Mouse (Mus musculus) mouse embryonic stem cell (cell line): ENCODE measurements around the gene Tmem56.

Experiments used
- in situ Hi-C, 2 experiments: fragments of 300-500 bp; cut with MboI; formaldehyde crosslinking; loops; 1 replicate in 1 of 2; 3 replicates in 1 of 2; pipeline ENCODE4 v1.14.3; 2019 to 2020; ENCODE audit warnings: low sequenced_read_pairs in 2 of 2, low pct_unique_long_range_greater_than_20kb in 1 of 2, mixed read lengths in 1 of 2; ENCODE audit not compliant: unreplicated experiment in 1 of 2

The Tmem56 gene

DNA sequence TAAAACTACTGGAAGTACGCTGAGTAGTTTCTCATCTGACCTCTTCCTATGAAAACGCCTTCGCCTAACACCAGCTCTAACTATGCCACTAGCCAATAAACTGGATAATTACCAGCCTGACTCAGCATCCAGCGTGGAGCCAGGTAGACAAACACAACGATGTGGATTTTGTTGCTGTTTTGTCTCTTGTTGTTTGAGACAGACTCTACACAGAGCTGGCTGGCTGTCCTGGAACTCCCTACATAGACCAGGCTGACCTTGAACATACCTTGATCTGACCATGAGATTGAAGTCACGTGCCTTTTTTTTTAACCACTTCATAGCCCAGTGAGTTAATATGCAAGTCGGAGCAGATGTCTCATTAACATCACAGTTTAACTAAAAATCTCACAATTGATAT, 27.4 kb downstream of the Tmem56 start:
- in situ Hi-C loops, result no loop called here

DNA sequence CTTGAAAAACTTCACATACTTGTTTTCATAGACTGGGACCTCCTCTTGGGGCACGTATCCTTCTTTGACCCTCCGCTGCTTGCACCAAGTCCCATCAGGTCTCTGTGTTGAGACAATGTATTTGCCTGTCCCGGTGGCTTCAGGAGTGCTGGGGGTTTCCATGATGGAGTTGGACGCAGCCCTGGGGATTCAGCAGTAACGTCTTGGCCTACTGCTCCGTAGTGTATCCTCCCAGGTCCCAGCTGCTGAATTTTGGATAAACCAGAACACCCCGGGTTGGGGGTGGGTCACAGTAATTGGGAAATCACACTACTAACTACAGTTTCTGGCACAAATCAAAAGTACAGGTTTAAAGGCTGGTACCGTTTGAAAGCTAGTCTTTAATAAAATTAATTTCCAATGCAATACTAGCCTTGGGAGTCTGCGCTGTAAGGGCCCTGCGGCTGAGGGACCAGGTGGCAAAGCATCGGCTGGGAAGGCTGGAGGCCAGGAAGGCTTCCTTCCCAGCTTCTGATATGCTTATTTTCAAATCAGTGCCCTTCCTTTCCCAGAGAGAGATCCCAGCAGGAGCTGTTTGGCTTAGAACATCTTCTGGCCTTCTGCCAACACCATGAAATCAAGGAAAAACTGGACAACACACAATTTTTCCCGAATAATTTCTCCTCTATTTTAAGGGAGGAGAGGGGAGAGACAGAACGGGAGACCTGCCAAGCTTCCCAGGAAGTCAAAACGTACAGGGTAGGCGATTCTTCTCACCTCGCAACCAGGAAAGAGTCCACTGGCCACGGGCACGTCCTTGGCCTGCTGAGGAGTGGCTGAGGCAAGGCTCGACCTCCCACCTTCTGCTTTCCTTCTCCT, 32.1 kb downstream of the Tmem56 start:
- in situ Hi-C loops, result no loop called here

DNA sequence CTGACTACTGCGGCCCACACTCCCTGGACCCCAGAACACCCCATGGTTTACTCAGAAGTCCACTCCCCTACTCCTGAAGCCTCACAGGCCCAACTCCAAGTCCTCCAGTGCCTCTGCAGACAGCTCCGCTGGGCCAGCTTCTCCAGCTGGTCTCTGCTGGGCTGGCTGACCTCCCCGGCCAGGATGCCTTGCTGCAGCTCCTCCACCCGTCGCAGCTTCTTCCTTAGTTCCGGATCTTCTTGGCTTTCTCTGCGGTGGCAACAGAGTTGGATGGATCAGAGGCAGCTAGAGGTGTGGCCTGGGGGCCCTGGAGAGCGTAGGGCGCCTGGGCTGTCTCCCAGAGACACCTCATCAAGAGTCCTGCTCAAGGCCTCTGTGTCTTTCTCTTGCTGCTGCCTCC, 32.9 kb downstream of the Tmem56 start:
- in situ Hi-C loops, result no loop called here

DNA sequence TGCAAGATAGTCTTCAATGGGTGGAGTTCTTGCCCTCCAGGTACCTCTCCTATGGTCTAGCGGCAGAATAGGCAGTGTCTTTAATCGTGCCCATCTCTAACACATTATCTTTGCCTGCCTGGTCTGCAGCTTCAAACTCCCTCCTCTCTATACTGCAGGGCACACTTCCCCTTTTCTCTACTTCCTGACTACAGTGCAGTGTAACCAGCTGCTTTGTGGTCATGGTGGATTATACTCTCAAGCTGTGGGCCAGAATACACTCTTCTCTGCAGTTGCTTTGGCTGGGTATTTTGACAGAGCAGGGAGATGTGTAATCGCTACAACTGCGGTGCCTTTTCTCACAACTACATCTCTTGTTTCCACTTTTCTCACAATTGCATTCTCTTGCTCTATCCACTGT, 40.0 kb downstream of the Tmem56 start:
- in situ Hi-C loops, result no loop called here

DNA sequence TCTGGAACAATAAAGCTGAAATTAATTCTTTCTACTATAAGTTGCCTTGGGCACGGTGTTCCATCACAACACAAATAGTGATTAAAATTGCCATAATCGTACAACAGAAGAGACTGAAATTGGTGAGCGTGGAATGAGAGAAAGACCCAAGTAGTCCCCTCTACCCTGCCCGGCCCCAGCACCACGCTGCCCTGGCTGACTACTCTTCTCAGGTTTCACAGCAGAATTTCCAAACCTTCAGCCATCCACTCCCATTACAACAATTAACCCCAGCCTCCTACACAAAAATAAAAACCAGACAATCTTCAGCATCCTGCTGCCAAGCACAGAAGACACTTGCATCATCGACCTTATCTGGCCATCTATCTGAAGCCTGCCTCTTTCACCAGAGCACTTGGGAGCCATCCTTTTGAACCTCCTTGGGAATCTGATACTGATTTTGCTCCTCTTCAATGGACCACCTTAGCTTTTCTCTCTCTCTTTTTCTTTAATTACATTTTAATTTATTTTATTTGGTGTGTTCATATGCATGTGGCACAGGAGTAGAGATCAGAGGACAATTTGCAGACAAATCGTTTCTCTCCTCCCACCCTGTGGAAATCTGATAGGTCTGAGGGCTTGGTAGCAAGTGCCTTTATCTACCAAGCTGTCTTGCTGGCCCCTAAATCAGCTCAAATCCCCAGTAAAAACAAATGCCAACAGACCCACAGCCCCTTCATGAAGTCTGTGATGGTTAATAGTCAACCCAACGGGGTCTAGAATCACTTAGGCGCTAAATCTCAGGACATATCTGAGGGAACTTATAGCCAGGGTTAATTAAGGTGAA, 40.6 kb downstream of the Tmem56 start:
- in situ Hi-C loops, result no loop called here

DNA sequence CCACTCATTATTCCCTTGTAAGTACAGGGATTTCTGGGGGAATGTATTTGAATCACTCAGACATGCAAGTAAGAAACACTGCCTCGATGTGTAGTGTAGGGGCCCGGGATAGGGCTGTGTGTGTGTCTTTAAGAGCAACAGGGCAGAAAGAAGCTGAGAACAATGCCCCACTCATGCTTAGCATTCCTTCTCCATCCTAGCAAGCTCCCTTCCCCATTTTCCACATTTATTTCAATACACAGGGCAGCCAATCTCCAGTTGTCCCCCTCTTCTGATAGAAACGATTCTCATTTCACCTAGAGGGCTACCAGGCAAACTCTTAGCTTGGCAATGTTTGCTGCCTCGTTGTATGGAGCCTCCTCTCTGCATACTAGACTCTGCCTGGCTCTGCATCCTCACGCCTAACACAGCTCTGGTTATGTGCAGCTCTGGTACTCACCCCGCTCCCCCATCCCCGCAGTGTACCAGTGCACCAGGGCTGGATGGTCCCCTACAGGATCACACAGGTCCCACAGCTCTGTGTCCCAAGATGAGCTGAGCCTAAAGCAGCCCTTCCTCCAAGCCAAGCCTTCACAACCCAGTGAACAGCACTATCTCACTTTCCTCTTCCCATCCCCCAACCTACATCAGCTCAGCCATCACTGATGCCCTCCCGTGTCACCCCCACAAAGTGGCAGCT, 42.4 kb downstream of the Tmem56 start:
- in situ Hi-C loops, result no loop called here

DNA sequence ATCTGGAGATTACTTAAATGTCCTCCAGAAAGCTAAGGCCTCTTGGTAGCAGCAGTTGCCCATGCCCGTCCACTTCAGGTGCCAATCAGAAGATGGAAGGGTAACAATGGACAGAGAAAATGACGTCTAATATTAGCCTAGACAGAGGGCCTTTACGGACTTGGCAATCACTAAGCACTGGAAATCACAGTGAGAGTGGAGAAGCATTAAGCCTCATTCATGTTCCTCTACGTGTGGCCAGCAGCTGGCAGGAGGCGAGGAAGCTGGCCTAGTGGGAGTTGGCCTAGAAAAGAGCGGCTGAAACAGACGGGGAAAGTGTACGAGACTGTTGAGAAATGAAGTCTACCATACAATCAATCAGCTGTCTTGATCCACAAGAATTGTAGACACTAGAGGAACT, 43.8 kb downstream of the Tmem56 start:
- in situ Hi-C loops, result no loop called here

DNA sequence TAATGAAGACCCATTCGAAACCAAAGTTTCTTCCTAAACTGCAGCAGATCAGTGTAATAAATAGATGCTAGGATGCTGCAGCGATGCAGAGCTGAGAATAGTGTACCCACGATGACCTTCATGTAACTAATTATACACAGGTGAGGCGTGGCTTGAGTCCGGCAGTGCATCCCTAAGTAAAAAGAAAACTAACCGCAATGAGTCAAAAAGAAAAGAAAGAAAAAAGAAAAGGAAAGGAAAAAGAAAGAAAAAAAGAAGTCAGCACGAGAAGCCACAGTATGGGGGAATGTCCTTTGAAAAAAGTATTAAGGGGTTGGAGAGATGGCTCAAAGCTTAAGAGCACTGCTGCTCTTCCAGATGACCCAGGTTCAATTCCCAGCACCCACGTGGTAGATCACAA, 58.1 kb downstream of the Tmem56 start:
- in situ Hi-C loops, result no loop called here

DNA sequence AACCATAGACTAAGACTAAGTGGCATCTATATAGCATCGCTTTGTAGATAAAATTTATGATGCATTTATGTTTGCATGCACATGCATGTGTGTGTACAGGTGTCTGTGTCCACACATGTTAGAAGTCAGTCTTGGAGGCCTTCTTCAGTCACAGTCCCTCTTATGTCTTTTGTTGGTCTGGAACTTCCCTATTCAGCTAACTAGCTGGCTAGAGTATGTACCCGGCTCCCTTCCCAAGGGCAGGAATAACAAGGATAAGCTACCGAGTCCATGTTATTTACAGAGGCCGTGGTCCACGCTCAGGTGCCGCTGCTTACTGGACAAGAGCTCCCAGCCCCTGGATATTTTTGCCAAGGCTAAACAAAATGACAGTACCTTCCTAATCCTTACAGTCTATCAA, 58.7 kb downstream of the Tmem56 start:
- in situ Hi-C loops, result no loop called here

DNA sequence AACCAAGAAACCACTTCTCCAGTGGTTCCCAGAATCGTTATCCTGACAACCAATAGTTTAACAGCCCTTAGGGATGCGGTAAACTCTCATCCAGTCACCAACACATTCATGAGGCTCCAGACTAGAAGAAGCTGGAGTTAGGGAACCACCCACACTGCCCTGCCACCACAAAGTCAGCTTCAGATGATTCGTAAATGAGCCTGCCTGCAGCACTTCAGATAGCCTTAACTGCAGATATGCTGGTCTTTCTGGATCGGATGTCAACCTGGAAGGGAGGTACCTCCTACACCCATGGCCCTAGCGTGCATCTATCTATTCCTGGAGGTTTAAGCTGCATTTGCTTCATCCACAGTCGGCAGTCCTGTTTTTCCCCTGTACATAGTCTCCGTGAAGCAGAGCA, 60.9 kb downstream of the Tmem56 start:
- in situ Hi-C loops, result no loop called here

DNA sequence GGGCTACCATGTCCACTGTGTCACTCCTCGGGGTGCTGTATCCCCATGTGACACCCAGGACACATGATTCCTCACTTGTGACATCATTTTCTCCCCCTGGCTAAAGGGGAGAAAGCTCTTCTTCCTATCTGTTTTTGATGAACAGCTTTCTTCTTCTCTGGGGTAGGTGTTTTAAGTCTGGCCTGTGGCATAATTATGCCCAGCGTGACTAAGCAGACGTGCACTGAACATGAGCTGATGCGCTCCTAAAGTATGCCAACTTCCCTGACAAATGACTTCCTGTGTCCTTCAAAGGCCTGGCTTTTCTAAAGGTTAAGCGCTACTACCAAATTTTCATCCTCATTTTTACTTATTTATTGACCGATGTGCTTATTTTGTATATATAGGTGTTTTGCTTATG, 65.9 kb downstream of the Tmem56 start:
- in situ Hi-C loops, result no loop called here

DNA sequence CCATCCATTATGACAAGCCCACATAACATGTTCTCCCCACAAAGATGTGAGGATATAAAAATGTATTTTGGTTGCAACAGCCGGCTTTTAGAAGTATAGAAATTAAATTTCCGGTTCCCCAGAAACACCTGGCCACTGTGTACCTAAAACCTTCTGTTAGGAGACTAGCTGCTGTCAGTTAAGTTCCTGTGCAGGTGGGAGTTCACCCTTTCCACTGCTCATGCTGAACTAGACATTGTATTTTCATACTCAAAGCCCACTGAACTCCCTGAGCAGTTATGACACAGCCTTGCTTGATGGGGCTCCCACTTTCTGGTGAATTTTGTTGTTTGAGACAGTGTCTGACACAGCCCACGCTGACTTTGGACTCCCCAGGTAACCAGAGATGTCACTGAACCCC, 69.4 kb downstream of the Tmem56 start:
- in situ Hi-C loops, result no loop called here

DNA sequence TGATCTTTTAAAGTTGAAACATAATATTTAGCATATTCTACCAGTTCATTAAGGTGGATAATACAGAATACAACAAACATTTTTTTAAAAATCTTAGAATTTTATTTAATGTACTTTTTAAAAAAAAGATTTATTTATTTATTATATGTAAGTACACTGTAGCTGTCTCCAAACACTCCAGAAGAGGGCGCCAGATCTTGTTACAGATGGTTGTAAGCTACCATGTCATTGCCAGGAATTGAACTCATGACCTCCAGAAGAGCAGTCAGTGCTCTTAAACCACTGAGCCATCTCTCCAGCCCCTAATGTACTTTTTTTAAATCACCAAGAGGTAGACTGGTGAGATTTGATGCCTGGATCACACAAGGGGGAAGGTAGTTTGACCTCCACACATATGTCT, 70.7 kb downstream of the Tmem56 start:
- in situ Hi-C loops, result no loop called here

DNA sequence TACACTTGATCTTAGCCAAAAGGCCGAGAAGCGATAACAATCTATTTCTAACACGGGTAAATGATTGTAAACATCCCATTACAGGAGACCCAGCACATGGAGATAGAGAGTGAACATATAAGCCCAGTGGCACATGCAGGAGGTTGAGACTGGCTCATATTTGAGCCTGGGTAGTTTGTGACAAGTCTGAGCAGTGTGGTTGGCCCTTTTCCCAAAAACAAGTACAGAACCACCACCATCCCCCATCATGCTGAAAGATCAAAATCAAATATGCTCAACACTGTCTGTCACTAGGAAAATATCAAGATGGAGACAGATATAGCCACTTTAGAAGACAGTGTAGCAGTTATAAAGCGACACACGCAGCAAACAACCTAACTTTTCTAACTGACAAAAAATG, 73.9 kb downstream of the Tmem56 start:
- in situ Hi-C loops, result no loop called here

DNA sequence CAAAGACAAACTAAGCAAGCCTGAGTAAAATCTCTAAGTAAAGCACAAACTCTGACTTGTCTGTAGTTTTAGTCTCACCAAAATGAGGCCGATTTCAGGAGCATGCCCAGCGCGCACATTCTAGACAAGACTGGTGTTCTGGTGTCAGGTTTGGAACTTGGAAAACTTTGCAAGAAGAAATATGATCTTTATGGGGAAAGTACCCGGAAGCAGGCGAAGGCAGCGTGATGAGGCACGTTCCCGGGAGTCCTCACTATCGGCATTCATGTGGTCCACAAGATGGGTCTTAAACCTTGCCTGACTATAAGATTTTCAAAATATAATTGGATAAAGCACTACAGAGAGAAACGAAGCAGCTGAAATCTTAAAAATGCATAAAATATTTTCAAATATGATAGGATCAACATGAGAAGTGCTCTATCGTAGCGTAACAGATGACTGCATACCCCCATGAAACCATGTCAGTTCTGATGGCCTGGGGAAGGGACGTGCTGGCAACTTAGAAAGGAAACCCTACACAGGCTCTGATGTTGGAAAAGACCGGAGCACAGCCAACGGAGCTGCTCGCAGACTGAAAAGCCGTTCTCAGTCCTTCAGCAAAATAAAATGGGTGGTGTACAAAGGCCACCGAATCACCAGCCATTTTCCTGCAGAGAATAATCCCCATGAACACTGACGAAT, 76.6 kb downstream of the Tmem56 start:
- in situ Hi-C loops, result no loop called here

DNA sequence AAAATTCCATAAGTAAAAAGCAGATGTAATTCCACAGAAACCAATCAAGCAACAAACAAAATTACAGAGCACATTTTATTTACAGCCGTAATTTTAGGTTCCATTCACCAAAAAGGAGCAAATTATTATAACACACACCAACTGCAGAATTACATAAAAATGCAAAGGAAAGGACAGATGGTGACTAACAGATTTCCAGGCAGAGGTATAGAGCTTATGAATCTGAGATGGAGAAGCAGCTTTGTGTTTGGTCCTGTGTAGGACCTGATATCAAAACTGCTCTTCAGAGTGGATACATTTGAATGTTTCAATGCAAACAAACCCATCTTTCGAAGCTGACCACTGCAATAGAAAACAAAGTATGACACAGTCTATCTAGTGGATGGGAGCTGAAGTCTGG, 80.3 kb downstream of the Tmem56 start:
- in situ Hi-C loops, result no loop called here

DNA sequence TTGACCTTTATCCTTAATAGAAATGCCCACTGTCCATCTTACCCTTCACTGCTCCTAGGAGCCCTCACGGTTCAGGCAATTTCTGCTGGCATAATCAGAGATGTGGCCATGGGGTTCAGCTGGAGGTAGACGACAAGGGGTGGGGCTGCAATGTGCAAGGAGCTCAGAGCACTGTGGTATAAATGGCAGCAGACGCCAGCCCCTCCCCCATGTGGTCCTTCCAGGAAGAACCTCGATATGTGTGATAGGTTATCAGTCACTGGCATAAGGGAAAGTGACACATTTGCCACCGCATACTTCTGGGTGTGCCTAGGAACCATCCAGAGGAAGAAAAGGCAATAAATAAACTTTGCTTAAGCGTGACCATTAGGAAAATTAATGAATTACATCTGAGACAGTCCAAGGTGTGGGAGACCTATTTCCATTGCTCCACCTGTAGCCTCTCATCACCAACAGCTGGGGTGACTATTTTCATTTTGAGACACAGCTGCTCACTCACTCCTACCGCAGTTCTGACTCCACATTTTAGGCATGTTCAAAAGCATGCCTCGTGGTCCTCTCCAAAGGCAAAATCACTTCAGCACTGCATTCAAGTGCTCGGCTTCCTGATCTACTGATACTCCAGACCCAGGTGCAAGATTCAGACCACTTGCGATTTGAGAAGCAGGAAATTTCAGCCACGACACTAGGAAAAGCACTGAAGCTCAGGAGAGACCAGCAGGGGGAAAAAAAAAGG, 81.7 kb downstream of the Tmem56 start:
- in situ Hi-C loops, result no loop called here

DNA sequence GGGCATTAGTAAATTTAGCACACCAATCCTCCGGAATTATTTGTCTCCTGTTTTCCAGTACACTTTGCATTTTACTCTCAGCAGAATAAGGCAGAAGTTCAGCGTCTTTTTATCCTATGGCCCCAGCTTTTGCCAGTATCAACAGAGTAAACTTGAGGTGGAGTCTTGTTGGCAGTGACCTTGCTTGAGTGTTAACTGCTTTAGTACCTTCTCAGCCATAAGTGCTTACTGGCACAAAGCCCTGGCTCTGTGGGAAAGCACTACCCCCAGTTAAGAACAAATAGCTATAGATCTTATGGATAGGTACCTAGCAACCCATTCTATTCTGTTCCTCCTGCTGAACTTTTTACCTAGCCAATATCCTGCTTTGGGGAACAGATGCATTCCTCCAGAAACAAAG, 93.7 kb downstream of the Tmem56 start:
- in situ Hi-C loops, result no loop called here
